Mouse (Mus musculus): ENCODE results near the gene Spc25. TPM values are rescaled to one million over a fixed set of nuclear protein-coding genes. Genes with fewer than 3 reads are reported as not detected.

Gene Spc25
- total and polyA plus RNA-seq, 3 experiments, result 25.8 to 31.3 TPM; not detected in 1

DNA sequence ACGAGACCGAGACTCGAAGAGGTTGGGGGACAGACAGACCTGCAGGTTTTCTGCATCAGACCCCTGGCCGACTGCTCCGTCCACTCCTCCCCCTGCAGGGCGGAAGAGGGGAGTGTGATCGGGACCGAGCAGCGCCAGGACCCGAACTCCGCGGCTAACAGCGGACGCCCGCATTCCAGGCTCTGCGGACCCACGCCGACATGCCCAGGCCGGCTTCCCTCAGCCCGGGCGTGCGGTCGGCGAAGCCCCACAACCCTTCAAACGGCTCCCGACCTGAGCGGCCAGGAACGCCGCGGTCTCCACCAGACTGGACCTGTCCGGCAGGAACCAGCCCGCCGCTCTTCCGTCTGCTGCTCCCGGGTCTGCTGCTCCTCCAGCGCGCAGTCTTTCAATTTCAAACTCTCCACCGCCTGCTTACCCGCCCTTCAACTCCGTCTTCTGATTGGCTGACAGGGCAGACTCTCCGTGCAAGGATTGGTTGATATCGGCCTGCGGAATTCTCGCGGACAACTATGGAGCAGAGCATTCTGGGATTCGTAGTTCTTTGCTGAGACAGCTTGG, at the start of gene Spc25 (continued):
- TF ChIP-seq RAD21 (IDR thresholded peaks at IDR 0.05; ENCODE audit: low read depth, low read length), result no peak
- TF ChIP-seq ZNF384 (IDR thresholded peaks at IDR 0.05; ENCODE audit: low read depth, low read length), result no peak
- no peak for TF ChIP-seq CHD1 (IDR thresholded peaks at IDR 0.05; ENCODE audit: low read depth, low read length)

DNA sequence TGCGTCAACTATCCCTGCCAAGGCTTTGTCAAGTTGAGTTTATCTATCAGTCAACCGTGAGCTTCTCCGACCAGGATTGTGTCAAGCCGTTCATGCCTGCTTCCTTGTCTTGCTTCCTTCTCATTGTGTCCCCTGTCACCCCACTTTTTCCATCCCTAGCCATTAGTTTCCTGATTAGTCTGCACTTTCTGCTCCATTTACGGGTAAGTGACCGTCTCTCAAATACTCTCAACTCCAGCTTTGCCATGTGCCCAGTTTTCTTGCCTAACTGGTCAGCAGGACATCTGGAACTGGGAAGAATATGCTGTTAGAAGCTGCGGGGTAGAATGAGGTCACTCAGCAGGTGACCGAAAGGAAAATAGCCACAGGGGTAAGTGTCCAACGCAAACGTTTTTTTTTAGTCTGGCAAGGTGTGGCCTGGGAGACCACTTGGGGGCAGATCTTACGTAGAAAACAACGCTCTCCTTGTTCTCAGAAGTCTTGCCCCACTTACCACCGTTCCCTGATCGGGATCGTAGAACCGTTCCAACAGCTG, 42.3 kb upstream of the Spc25 start:
- TF ChIP-seq ELF1 (IDR thresholded peaks at IDR 0.05; ENCODE audit: low read depth, low read length) (no peak), TCF12 (IDR thresholded peaks at IDR 0.05; ENCODE audit: low read depth, low read length) (no peak), TBP (IDR thresholded peaks at IDR 0.05; ENCODE audit: low read depth, low read length) (no peak), NELFE (IDR thresholded peaks at IDR 0.05; ENCODE audit: low read depth, low read length) (no peak), MXI1 (IDR thresholded peaks at IDR 0.05; ENCODE audit: low read depth, low read length) (no peak), BHLHE40 (IDR thresholded peaks at IDR 0.05; ENCODE audit: borderline replicate concordance, low read depth, low read length) (no peak), RCOR1 (IDR thresholded peaks at IDR 0.05; ENCODE audit: low read depth, low read length) (no peak), USF1 (IDR thresholded peaks at IDR 0.05; ENCODE audit: low read depth, low read length) (no peak), SMC3 (IDR thresholded peaks at IDR 0.05; ENCODE audit: low read depth, low read length) (no peak), ZKSCAN1 (IDR thresholded peaks at IDR 0.05; ENCODE audit: low read depth, low read length) (no peak), MAX (IDR thresholded peaks at IDR 0.05; ENCODE audit: low read length) (no peak), ZC3H11A (IDR thresholded peaks at IDR 0.05; ENCODE audit: low read depth, low read length) (no peak), MYC (IDR thresholded peaks at IDR 0.05; ENCODE audit: low read depth, low read length) (no peak), SIN3A (IDR thresholded peaks at IDR 0.05; ENCODE audit: low read length) (no peak), USF2 (IDR thresholded peaks at IDR 0.05; ENCODE audit: borderline replicate concordance in 1 of 2, insufficient read depth in 1 of 2, low read depth in 1 of 2, low read length in 2 of 2) (no peak)
- DNase-seq (ENCODE audit: low read depth, low spot score), result no peak

GRCm38 (mm10) chr2:69247081-69247480, 41.1 kb upstream of the Spc25 start:
- DNase-seq (ENCODE audit: low read depth, low spot score), result no peak
- Histone ChIP-seq H3K36me3 (ENCODE audit: control insufficient read depth in 1 of 2, insufficient read depth in 2 of 2, low read length in 2 of 2) (no peaks in the 10 kb centered on the region), H3K9ac (ENCODE audit: control insufficient read depth, low read depth, low read length, poor library complexity, severe bottlenecking) (no peak overlapping the region), H3K79me2 (ENCODE audit: control insufficient read depth, insufficient read depth, low read length, poor library complexity) (no peaks in the 10 kb centered on the region), H3K4me3 (ENCODE audit: control insufficient read depth in 1 of 2, insufficient read depth in 1 of 2, low read depth in 2 of 2, low read length in 2 of 2) (no peak overlapping the region), H3K9me3 (replicated peaks; ENCODE audit: insufficient read depth, low read length) (no peaks in the 10 kb centered on the region), H3K27ac (ENCODE audit: control insufficient read depth, low read depth, low read length) (no peak overlapping the region), H3K27me3 (ENCODE audit: control insufficient read depth in 1 of 2, insufficient read depth in 2 of 2, low read length in 2 of 2) (no peaks in the 10 kb centered on the region), H3K4me1 (ENCODE audit: control insufficient read depth in 1 of 2, insufficient read depth in 2 of 2, low read length in 2 of 2) (no peaks in the 10 kb centered on the region)
- TF ChIP-seq MYC (IDR thresholded peaks at IDR 0.05; ENCODE audit: low read depth, low read length), result no peak
- TF ChIP-seq CHD1 (IDR thresholded peaks at IDR 0.05; ENCODE audit: low read depth, low read length), result no peak
- no peak for TF ChIP-seq JUND (IDR thresholded peaks at IDR 0.05; ENCODE audit: low read depth, low read length)

More for the DNA sequence above, 42.3 kb upstream of the Spc25 start:
- no peaks in the 10 kb centered on the region for H3K79me2 ChIP-seq (ENCODE audit: control insufficient read depth, insufficient read depth, low read length, poor library complexity)
- no peaks in the 10 kb centered on the region for H3K36me3 ChIP-seq (ENCODE audit: control insufficient read depth in 1 of 2, insufficient read depth in 2 of 2, low read length in 2 of 2)
- no peaks in the 10 kb centered on the region for H3K27me3 ChIP-seq (ENCODE audit: control insufficient read depth in 1 of 2, insufficient read depth in 2 of 2, low read length in 2 of 2)
- no peak overlapping the region for H3K4me3 ChIP-seq (ENCODE audit: control insufficient read depth in 1 of 2, insufficient read depth in 1 of 2, low read depth in 2 of 2, low read length in 2 of 2)
- H3K27ac ChIP-seq (ENCODE audit: control insufficient read depth, low read depth, low read length), result no peak overlapping the region
- H3K9ac ChIP-seq (ENCODE audit: control insufficient read depth, low read depth, low read length, poor library complexity, severe bottlenecking), result no peak overlapping the region
- no peaks in the 10 kb centered on the region for H3K9me3 ChIP-seq (replicated peaks; ENCODE audit: insufficient read depth, low read length)
- H3K4me1 ChIP-seq (ENCODE audit: control insufficient read depth in 1 of 2, insufficient read depth in 2 of 2, low read length in 2 of 2), result no peaks in the 10 kb centered on the region

All from MEL (cell line).